Mouse (Mus musculus) lung, adult 2 months (tissue): ENCODE measurements around the gene Smarcc1.

Source experiments
- CTCF ChIP-seq: fragments of 200-500 bp; IDR thresholded peaks from 2 replicates; pipeline ENCODE4 v1.5.1; 2011; ENCODE audit warnings: mild to moderate bottlenecking, low read length, control low read depth; ENCODE audit not compliant: insufficient read depth
- POLR2A ChIP-seq: fragments of 200-500 bp; IDR thresholded peaks from 2 replicates; pipeline ENCODE4 v1.6.1; 2011; ENCODE audit warnings: low read depth, mild to moderate bottlenecking, control low read depth, low read length, borderline replicate concordance; ENCODE audit errors: extremely low read depth

DNA sequence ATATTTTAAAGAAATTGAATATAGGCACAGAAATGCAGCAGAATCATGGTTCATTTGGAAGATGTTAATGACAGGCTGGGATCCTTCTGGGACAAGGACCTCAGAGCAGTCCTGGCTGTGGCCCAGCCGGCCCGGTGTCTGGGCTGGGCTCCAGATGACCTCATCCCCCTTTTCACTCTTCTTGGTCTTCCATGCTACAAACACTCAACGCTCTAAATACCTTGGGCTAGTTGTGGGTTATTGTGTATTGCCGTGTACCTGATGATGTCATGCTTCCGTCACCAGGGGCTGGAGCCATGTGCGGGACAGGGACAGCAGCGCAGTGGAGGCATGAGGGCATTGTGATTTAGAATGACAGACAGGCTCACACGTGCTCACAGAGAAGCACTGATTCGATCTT, 47.1 kb upstream of the Smarcc1 start:
- no peak for TF ChIP-seq POLR2A
- no peak for TF ChIP-seq CTCF
